Mouse (Mus musculus): ENCODE measurements around the gene Fermt3. TPM values are rescaled to one million over a fixed set of nuclear protein-coding genes. Genes with fewer than 3 reads are reported as not detected.

The Fermt3 gene
- total RNA-seq (2023) = 100 to 1,000 TPM; 282 to 286 TPM

GRCm38 (mm10) chr19:7019191-7019590 is at the start of gene Fermt3:
TSS of gene Fermt3 (minus strand) at chr19:7019469.

GRCm38 (mm10) chr19:7056248-7057087 is 37.2 kb upstream of the Fermt3 start, which contains the start of gene Macrod1:
TSS of gene Macrod1 (plus strand) at chr19:7056810.

GRCm38 (mm10) chr19:7039841-7040636 is 20.8 kb upstream of the Fermt3 start, which contains the start of gene Stip1:
TSS of gene Stip1 (minus strand) at chr19:7039967.

GRCm38 (mm10) chr19:6996006-6996405 is 23.3 kb downstream of the Fermt3 start, which contains the start of the genes Nudt22 and Trpt1:
TSS of gene Nudt22 (minus strand) at chr19:6996117.
TSS of gene Trpt1 (plus strand) at chr19:6996131.

GRCm38 (mm10) chr19:6992011-6992858 is 27.0 kb downstream of the Fermt3 start, which contains the start of gene Dnajc4:
TSS of gene Dnajc4 (minus strand) at chr19:6992572.

GRCm38 (mm10) chr19:6987061-6987903 is 32.0 kb downstream of the Fermt3 start, which contains the start of gene Vegfb:
TSS of gene Vegfb (minus strand) at chr19:6987651.

GRCm38 (mm10) chr19:6980381-6981093 is 38.7 kb downstream of the Fermt3 start, which contains the start of gene Fkbp2:
TSS of gene Fkbp2 (minus strand) at chr19:6980501.

GRCm38 (mm10) chr19:6975537-6976521 is 43.4 kb downstream of the Fermt3 start, which contains the start of gene Plcb3:
TSS of gene Plcb3 (minus strand) at chr19:6976470.

GRCm38 (mm10) chr19:6974211-6975205 is 44.8 kb downstream of the Fermt3 start, which contains the start of gene Ppp1r14b:
TSS of gene Ppp1r14b (plus strand) at chr19:6974968.

Other genes starting within 250 kb of the Fermt3 start
- 10 to 100 TPM; 44.6 to 47.2 TPM for gene Rps6ka4, start 178.8 kb downstream of the Fermt3 start, total RNA-seq (2023)
- gene Ccdc88b, start 161.3 kb downstream of the Fermt3 start, total RNA-seq (2023) = 100 to 1,000 TPM in 1 of 2 experiments, 10 to 100 TPM in 1; 90.6 to 102 TPM
- gene Trmt112, start 109.8 kb downstream of the Fermt3 start, total RNA-seq (2023) = 100 to 1,000 TPM; 148 to 158 TPM
- gene Prdx5, start 109.4 kb downstream of the Fermt3 start, total RNA-seq (2023) = 100 to 1,000 TPM; 664 to 666 TPM
- gene Esrra, start 97.7 kb downstream of the Fermt3 start, total RNA-seq (2023) = 10 to 100 TPM; 51.8 to 51.9 TPM
- gene Catsperz, start 94.1 kb downstream of the Fermt3 start, total RNA-seq (2023) = not detected
- not detected for gene Kcnk4, start 85.0 kb downstream of the Fermt3 start, total RNA-seq (2023)
- 10 to 100 TPM; 23.4 to 30.4 TPM for gene Bad, start 77.6 kb downstream of the Fermt3 start, total RNA-seq (2023)
- 10 to 100 TPM; 29.9 to 30.8 TPM for gene Gpr137, start 77.0 kb downstream of the Fermt3 start, total RNA-seq (2023)
- 10 to 100 TPM; 54.6 to 62.8 TPM for gene Ppp1r14b, start 44.5 kb downstream of the Fermt3 start, total RNA-seq (2023)
- 10 to 100 TPM; 33.4 to 35.2 TPM for gene Plcb3, start 43.0 kb downstream of the Fermt3 start, total RNA-seq (2023)
- gene Fkbp2, start 39.0 kb downstream of the Fermt3 start, total RNA-seq (2023) = 10 to 100 TPM; 46.1 to 59.4 TPM
- 10 to 100 TPM in 1 of 2 experiments, 1 to 10 TPM in 1; 9.7 to 12.2 TPM for gene Vegfb, start 31.8 kb downstream of the Fermt3 start, total RNA-seq (2023)
- gene Dnajc4, start 26.9 kb downstream of the Fermt3 start, total RNA-seq (2023) = 10 to 100 TPM; 22.5 to 25.3 TPM
- gene Nudt22, start 23.4 kb downstream of the Fermt3 start, total RNA-seq (2023) = 10 to 100 TPM; 11.1 to 16.9 TPM
- 1 to 10 TPM; 1.4 to 1.9 TPM for gene Trpt1, start 23.3 kb downstream of the Fermt3 start, total RNA-seq (2023)
- 10 to 100 TPM; 61.2 to 64.6 TPM for gene Stip1, start 20.5 kb upstream of the Fermt3 start, total RNA-seq (2023)
- gene Macrod1, start 37.3 kb upstream of the Fermt3 start, total RNA-seq (2023) = 1 to 10 TPM; 6.4 to 8.0 TPM
- not detected for gene Flrt1, start 86.3 kb upstream of the Fermt3 start, total RNA-seq (2023)
- gene Otub1, start 186.8 kb upstream of the Fermt3 start, total RNA-seq (2023) = 10 to 100 TPM; 77.9 to 92.2 TPM
- gene Cox8a, start 198.1 kb upstream of the Fermt3 start, total RNA-seq (2023) = 100 to 1,000 TPM; 337 to 344 TPM
- gene Naa40, start 221.7 kb upstream of the Fermt3 start, total RNA-seq (2023) = 10 to 100 TPM; 28.4 to 30.2 TPM
- gene Rcor2, start 247.9 kb upstream of the Fermt3 start, total RNA-seq (2023) = not detected